Mouse (Mus musculus) monocyte, adult 2 months (primary cell): ENCODE measurements around the gene Efr3b.

Experiments used
- DNase-seq, 2 experiments: peaks; one replicate each; pipeline ENCODE4 v3.0.0; 2022; ENCODE audit warnings: low spot score in 2 of 2, low read depth in 1 of 2

Efr3b gene

GRCm38 (mm10) chr12:4038061-4039041 lies at the start of gene Efr3b:
Efr3b (minus strand) TSS chr12:4038915.
- no peak for DNase-seq

DNA sequence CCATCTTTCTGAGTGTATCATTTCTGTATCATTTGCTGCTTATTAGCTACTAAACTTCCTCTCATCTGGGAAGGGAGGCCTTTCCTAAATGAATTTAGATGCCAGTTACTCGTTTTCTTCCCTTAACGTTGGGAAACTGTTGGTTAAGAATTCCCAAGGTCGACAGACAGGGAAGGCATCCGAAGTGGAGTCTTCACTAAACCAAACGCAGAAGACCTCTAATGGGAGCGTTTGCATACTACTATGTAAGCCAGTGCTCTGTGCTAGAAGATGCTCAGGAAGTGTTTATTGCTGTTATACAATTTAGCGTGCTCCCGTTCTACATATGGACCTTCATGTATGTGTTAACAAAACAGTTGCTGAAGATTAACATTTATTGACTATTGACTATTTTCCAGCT lies 44.7 kb upstream of the Efr3b start:
- no peak for DNase-seq

DNA sequence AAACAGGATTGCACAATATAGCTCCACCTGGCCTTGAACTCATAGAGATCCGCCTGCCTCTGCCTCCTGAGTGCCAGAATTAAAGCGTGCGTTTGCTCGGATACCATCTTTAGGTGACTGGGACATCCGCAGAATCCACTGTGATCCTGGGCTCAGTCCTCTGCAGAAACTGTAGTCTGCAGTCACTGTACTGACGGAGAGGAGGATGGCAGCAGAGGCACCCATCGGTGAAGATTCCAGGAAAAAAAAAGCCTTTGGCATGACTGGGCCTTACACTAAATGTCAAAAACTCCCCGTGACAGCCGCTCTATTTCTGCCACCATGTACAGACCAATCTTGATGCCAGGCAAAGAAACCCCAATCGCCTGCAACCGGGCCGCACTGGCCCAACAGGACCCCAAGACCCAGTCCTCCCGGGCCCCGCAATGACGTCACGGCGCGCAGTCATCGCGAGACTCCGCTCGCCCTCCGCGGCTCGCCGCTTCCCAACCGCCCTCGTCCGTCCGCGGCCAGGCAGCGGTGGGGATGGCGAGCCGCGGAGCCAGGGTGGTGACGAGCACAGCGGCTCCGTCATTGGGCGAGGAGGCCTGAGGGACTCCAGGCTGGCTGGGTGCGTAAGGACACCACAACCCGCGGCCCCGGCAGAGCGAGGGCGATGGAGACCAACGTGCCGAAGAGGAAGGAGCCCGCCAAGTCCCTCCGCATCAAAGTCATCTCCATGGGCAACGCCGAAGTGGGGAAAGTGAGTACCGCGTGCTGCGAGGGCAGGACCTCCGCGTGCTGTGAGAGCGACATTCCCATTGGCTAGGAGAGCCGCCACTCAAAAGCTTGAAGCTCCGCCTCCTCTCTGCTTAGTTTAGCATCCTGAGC lies 43.7 kb upstream of the Efr3b start, which contains the start of gene Dnajc27:
Gene Dnajc27, plus strand, starts transcription at position 452 of the 870 bp plus-strand sequence.
- DNase-seq = peak; percentile 67 to 84

DNA sequence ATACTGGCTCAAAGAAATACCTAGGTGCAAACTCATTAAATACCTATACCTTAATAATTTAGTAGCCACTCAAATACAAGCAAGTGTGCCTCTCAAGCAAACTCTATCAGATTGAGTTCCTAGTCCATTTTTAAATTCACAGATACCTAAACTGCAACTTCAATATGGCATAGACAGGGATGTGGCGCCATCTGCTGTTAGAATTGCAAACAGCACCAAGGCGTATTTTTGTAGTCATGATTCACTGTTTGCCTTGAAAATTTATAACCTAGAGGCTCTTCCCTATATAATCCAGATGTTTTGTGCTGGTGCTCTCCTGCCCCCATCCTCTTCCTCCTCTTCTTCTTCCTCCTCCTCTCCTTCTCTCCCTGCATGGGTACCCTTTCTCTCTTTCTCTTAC lies 41.6 kb upstream of the Efr3b start:
- peak in 1 of 2 experiments; percentile 63 for DNase-seq

DNA sequence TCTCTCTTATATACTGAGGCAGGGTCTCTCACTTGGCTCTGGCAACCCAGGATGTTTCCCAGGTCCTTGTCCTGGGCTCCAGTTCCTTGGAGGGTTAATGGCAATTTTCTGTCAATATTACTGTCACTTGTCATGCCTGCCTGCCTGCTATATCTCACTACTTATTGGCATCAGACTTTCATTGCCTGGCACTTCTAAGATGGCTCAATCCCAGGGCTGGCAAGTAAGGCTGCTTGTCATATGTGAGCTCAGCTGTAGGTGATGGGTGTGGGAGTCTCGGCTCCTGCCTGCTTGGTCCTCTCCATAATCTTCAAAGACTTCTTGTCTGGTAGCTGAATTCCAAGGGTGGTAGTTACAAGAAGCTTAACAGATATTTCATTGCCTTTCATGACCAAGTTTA lies 39.4 kb upstream of the Efr3b start:
- no peak for DNase-seq

- no peak for DNase-seq
Measured at GRCm38 (mm10) chr12:4076383-4076782, 37.7 kb upstream of the Efr3b start.

GRCm38 (mm10) chr12:4075407-4075806 lies 36.7 kb upstream of the Efr3b start:
- no peak for DNase-seq

- no peak for DNase-seq
Measured at GRCm38 (mm10) chr12:4071671-4072070, 33.0 kb upstream of the Efr3b start.

GRCm38 (mm10) chr12:4068551-4068950 lies 29.8 kb upstream of the Efr3b start:
- no peak for DNase-seq

- no peak for DNase-seq
Measured at GRCm38 (mm10) chr12:4066681-4067459, 28.2 kb upstream of the Efr3b start.

GRCm38 (mm10) chr12:4065944-4066343 lies 27.2 kb upstream of the Efr3b start:
- no peak for DNase-seq

GRCm38 (mm10) chr12:4065498-4065897 lies 26.8 kb upstream of the Efr3b start:
- DNase-seq = no peak

- no peak for DNase-seq
Measured at GRCm38 (mm10) chr12:4059683-4060082, 21.0 kb upstream of the Efr3b start.

- DNase-seq = no peak
Measured at GRCm38 (mm10) chr12:4058321-4058720, 19.6 kb upstream of the Efr3b start.

- DNase-seq = no peak
Measured at GRCm38 (mm10) chr12:4054845-4055244, 16.1 kb upstream of the Efr3b start.

DNA sequence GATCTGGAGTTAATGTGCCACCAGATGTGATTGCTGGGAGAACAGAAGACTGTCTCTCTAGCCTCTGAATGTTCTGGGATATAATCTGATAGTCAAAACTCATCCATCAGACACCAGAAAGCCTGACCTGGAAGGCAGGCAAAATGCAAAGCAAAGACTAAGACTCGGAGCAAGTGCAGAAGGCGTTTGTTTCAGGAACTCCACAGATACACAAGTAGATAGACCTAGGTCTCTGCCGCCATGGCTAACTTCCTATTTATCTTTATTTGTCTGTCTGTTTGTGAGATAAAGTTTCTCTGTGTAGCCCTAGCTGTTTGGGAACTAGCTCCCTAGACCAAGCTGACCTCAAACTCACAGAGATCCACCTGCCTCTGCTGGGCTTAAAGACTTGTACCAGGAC lies 14.9 kb upstream of the Efr3b start:
- no peak for DNase-seq

GRCm38 (mm10) chr12:4050861-4051425 lies 12.2 kb upstream of the Efr3b start:
- no peak for DNase-seq

DNA sequence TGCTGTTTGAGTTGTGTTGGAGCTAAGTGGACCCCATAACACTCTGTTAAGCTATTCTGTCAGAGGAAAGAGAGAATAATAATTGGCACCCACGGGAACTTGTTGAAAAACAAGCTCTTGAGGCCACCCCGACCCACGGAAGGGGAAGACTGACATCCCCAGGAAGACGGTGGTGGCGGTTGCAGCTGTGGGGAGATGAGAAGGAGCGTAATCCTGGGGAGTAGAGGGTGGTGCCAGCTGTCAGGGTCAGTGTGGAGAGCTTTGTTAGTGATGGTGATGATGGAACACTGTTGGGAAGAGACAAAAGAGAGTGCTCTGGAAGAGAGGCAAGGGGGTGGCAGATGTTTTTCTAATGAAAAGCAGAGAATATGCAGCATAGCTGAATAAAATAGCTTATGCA lies 9.3 kb upstream of the Efr3b start:
- DNase-seq = no peak

GRCm38 (mm10) chr12:4045992-4046391 lies 7.3 kb upstream of the Efr3b start:
- no peak for DNase-seq

- no peak for DNase-seq
Measured at GRCm38 (mm10) chr12:4042411-4042810, 3.7 kb upstream of the Efr3b start.

GRCm38 (mm10) chr12:4039046-4039445 lies 331 bp upstream of the Efr3b start:
- DNase-seq = no peak
